Mouse (Mus musculus): ENCODE measurements at regions not wholly inside any gene's neighbourhood (a gene's known extent, or its start where the extent isn't known, plus 50 kb on each side); places are given as distances from the start of the nearest gene placed in this dataset.

DNA sequence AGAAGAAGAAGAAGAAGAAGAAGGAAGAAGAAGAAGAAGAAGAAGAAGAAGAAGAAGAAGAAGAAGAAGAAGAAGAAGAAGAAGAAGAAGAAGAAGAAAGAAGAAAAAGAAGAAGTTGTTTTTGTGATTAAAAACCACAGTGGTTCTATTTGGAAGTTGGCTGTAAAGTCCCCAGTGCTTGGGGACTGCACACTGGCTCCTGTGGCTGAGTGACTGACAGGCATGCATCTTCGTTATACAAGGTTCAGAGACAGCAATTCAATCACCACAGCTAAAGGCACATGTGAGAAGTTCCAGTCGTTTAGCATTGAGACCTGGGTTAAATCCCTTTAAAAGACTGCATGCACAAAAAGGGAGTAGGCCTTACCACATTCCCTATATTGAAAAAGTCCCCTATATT is 93.1 kb upstream of the Arhgap28 start:
- Histone ChIP-seq H3K4me3 (no peak overlapping the region), H3K27ac (no peak overlapping the region), H3K36me3 (no peaks in the 10 kb centered on the region), H3K9ac (no peak overlapping the region), H3K4me1 (no peaks in the 10 kb centered on the region), H3K4me2 (no peak overlapping the region), H3K27me3 (no peaks in the 10 kb centered on the region), H3K9me3 (no peaks in the 10 kb centered on the region)
- 56% methylated on average over 2 of the region's 2 CpGs for WGBS
- ATAC-seq (ENCODE audit: insufficient number of reproducible peaks, insufficient read depth, low FRiP score, low TSS enrichment, low read depth) = no peak

DNA sequence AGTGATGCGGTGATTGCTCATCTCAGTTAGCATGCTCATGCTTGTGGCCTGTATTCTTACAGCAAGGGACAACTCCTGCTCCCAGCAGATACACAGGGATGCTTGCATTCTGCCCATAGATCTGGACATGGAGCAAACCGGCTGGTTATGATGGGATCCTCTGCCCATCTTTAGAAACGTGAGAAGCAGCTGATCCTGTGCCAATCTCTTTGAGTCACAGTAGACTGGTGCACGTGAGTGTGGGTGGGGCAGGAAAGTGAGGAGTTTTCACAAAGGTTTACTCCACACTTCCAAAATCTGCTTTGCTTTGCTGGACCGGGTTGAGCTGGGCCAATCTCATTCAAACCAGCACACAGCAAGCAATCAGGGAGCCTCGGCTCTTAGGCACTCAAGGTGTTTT is 93.5 kb upstream of the Arhgap28 start:
- Histone ChIP-seq H3K36me3 (no peaks in the 10 kb centered on the region), H3K27ac (no peak overlapping the region), H3K4me2 (no peak overlapping the region), H3K9me3 (no peaks in the 10 kb centered on the region), H3K9ac (no peak overlapping the region), H3K4me1 (no peaks in the 10 kb centered on the region), H3K4me3 (no peak overlapping the region), H3K27me3 (no peaks in the 10 kb centered on the region)
- 75% methylated on average over 6 of the region's 6 CpGs for WGBS
- no peak for ATAC-seq (ENCODE audit: insufficient number of reproducible peaks, insufficient read depth, low FRiP score, low TSS enrichment, low read depth)

DNA sequence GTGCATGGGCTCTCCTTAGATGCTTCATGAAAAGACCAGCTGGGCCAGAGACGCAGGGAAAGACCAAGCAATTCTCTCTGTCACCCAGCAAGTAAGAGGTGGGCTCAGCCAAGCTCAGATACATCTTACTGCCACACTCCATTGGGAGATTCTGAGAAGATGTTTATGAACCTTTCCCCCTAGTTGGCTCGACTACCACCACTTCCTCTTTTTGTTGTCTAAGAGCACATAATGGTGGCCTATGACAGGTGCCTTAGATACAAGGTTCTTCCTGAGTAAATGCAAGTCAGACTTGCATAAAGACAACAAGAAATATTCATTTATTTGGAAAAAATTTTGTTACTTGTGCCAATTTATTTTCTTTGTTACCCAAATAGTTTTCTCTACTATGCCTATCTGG is 96.2 kb upstream of the Arhgap28 start:
- Histone ChIP-seq H3K27me3 (no peaks in the 10 kb centered on the region), H3K4me2 (no peak overlapping the region), H3K36me3 (no peaks in the 10 kb centered on the region), H3K9me3 (no peaks in the 10 kb centered on the region), H3K4me1 (no peaks in the 10 kb centered on the region), H3K4me3 (no peak overlapping the region), H3K9ac (no peak overlapping the region), H3K27ac (no peak overlapping the region)
- 82% methylated on average over 2 of the region's 2 CpGs for WGBS
- no peak for ATAC-seq (ENCODE audit: insufficient number of reproducible peaks, insufficient read depth, low FRiP score, low TSS enrichment, low read depth)

DNA sequence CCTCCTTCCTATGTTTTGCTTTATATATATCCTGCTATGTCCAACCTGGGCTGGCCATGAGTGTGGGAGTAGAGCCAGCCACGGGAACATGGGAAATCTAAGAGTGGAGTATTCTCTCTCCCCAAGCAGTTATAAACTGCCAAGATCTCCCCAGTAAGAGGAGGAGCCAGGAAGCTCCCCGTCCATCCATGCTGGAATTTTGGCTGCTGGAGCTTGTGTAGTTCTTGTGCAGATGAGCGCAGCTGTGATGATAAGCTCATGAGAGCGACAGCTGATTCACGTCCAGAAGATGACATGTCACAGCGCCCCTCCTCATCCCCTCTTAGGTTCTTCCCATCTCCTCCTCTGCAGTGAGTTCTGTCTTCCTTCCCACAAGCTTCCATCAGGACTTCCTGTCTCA is 99.4 kb upstream of the Arhgap28 start:
- Histone ChIP-seq H3K27me3 (no peaks in the 10 kb centered on the region), H3K9me3 (no peaks in the 10 kb centered on the region), H3K9ac (no peak overlapping the region), H3K27ac (no peak overlapping the region), H3K4me1 (no peaks in the 10 kb centered on the region), H3K36me3 (no peaks in the 10 kb centered on the region), H3K4me2 (no peak overlapping the region), H3K4me3 (no peak overlapping the region)
- 81% methylated on average over 6 of the region's 6 CpGs for WGBS
- ATAC-seq (ENCODE audit: insufficient number of reproducible peaks, insufficient read depth, low FRiP score, low TSS enrichment, low read depth) = no peak

DNA sequence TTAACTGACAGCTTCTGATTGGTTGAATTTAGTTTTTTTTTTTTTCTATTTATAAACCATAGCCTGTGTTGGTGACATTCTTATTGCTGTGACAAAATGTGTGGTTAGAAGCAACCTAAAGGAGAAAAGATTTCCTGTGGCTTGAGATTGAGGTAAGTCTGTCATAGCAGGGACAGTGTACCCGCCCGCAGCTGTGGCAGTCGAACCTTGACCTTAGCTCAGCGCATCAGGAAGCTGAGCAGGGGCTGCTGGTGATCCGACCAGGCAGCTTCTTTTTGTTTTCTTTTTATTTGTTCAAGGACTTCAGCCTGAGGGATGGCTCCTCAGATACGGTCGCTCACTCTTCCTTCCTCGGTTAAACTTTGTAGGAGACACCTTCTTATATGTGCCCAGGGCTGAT is 102.4 kb upstream of the Arhgap28 start:
- Histone ChIP-seq H3K4me3 (no peak overlapping the region), H3K27me3 (no peaks in the 10 kb centered on the region), H3K27ac (no peak overlapping the region), H3K4me1 (no peaks in the 10 kb centered on the region), H3K4me2 (no peak overlapping the region), H3K9ac (no peak overlapping the region), H3K9me3 (no peaks in the 10 kb centered on the region), H3K36me3 (no peaks in the 10 kb centered on the region)
- 41% methylated on average over 8 of the region's 8 CpGs for WGBS
- no peak for ATAC-seq (ENCODE audit: insufficient number of reproducible peaks, insufficient read depth, low FRiP score, low TSS enrichment, low read depth)

DNA sequence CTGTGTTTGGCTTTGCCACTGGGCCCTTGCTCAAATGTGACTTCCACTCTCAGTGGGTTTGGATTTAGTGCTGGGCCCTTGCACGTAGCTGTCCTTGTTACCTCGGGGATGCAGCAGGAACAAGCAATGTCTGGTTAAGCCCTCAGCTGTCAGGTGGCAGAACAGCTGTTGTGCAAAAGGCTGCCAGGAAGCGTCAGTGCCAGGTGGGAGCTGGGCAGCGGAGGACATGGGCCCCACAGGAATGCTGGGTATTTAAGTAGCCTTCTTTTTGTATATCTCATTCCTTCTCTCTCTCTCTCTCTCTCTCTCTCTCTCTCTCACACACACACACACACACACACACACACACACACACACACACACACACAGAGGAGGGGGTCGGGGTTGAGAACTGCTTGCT is 104.0 kb upstream of the Arhgap28 start:
- Histone ChIP-seq H3K36me3 (no peaks in the 10 kb centered on the region), H3K4me1 (no peaks in the 10 kb centered on the region), H3K27ac (no peak overlapping the region), H3K4me3 (no peak overlapping the region), H3K27me3 (no peaks in the 10 kb centered on the region), H3K9me3 (no peaks in the 10 kb centered on the region), H3K9ac (no peak overlapping the region), H3K4me2 (no peak overlapping the region)
- no peak for ATAC-seq (ENCODE audit: insufficient number of reproducible peaks, insufficient read depth, low FRiP score, low TSS enrichment, low read depth)
- 73% methylated on average over 5 of the region's 5 CpGs for WGBS

DNA sequence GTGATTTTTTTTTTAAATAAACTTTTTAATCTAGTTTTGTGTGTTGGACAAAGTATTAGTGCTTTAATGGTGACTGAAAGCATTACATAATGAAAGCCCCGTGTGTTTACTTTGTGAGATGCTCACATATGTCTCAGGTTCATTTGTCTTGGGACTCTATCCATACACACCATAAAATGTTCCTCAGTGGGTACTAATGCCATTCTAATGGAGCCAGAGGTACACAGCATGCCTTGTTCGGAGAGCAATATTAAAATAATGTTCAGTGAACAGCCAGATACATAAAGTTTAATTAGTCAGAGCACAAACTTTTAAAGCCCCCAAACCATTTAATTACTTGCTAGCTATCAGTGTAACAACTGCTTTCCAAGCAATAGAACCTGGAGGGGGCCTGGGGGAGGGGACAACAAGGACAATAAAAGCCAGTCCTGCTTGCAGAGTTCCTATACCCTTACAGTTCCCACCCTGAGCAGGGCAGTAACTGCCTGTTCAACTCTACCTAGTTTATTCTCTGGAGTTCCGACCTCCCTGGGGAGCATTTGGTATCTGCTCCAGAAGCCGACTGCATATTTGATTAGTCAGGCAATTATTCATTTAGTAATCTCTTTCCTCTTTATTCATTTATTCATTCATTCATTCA is 108.0 kb upstream of the Arhgap28 start:
- Histone ChIP-seq H3K36me3 (no peaks in the 10 kb centered on the region), H3K4me1 (no peaks in the 10 kb centered on the region), H3K9ac (no peak overlapping the region), H3K27me3 (no peaks in the 10 kb centered on the region), H3K27ac (no peak overlapping the region), H3K9me3 (no peaks in the 10 kb centered on the region), H3K4me3 (no peak overlapping the region), H3K4me2 (no peak overlapping the region)
- ATAC-seq (ENCODE audit: insufficient number of reproducible peaks, insufficient read depth, low FRiP score, low TSS enrichment, low read depth) = no peak
- 83% methylated on average over 4 of the region's 4 CpGs for WGBS

DNA sequence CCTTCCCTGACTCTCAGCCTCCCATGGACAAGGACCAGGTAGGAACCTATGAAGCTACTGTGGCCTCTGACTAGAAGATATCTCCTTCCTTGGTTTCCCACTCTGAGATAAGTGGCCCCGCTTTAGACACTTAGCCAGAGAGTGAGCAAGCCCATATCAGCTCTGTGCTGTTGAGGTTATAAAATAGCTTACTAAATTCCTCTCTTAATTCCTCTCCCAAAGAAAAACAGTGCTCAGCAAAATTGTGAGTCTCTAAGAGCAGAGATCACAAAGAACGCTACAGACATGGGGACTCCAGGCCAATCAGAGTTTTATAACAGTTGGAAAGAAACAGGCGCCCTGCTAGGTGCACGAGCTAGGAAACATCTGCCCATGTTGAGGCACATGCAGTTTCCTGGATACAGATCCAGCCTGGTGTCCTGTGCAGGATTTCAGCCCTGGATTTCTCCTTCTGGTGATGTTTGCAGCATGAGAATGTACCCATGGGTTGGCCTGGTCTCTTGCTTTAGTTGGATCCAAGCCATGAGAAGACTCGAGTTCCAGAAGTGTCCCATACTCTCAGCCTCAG is 108.9 kb upstream of the Arhgap28 start:
- H3K4me2 ChIP-seq = no peak overlapping the region
- H3K27me3 ChIP-seq = no peaks in the 10 kb centered on the region
- H3K9me3 ChIP-seq = no peaks in the 10 kb centered on the region
- H3K4me1 ChIP-seq = no peaks in the 10 kb centered on the region
- H3K9ac ChIP-seq = no peak overlapping the region
- H3K36me3 ChIP-seq = no peaks in the 10 kb centered on the region
- 82% methylated on average over 5 of the region's 5 CpGs for WGBS
- no peak for ATAC-seq (ENCODE audit: insufficient number of reproducible peaks, insufficient read depth, low FRiP score, low TSS enrichment, low read depth)
- no peak overlapping the region for H3K4me3 ChIP-seq
- H3K27ac ChIP-seq = no peak overlapping the region

DNA sequence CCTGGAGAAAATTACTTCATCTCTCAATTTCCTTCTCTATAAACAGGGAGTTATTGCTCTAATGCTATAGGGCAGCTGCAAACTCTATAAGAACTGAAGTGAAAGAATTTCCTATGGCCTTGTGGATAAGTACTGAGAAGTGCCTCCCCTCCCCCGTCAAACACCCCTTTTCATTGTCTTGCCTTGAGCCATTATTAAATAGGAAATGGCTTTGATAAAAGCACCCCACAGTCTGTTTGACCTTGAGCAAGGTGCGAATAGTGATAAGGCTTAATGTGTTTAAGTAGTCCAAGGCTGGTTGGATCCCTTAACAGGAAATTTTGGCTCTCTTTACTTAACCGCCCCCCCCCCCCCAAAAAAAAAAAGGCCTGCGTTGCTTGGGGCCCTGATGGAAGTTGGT is 111.7 kb upstream of the Arhgap28 start:
- H3K27ac ChIP-seq = no peak overlapping the region
- whole genome bisulfite sequencing = 88% methylated on average over 4 of the region's 4 CpGs
- no peak overlapping the region for H3K4me3 ChIP-seq
- no peak for ATAC-seq (ENCODE audit: insufficient number of reproducible peaks, insufficient read depth, low FRiP score, low TSS enrichment, low read depth)
- no peaks in the 10 kb centered on the region for H3K27me3 ChIP-seq
- H3K4me1 ChIP-seq = no peaks in the 10 kb centered on the region
- no peak overlapping the region for H3K9ac ChIP-seq
- no peaks in the 10 kb centered on the region for H3K9me3 ChIP-seq
- H3K4me2 ChIP-seq = no peak overlapping the region
- H3K36me3 ChIP-seq = no peaks in the 10 kb centered on the region

DNA sequence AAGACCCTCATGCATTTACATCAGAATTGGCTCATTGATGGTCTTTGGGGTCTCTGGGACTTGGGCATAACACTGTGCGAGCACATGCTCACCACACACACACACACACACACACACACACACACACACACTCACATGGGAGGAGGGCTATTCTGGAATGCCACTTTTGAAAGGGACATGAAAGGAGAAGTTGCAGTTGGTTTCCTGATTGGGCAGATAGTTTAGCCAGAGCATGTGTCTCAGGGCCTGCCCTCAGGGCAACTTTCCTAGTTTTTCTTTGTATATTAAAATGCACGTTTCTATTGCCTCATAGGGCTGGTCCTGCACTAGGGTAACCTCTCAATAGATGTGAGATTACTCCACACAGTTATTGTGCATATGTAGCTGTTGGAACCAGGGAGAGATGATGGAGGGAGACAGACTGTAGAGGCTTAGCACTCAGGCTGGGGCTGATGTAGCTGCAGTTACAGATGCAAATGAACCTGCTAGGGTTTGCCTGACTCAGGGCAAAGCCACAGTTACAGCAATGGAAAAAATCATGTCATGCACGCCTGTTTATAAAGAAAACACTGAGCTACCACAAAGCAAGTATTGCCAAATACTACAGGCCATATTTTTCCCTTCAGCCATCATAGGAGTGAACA is 115.3 kb upstream of the Arhgap28 start:
- Histone ChIP-seq H3K9ac (no peak overlapping the region), H3K4me3 (no peak overlapping the region), H3K36me3 (no peaks in the 10 kb centered on the region), H3K27me3 (no peaks in the 10 kb centered on the region), H3K9me3 (no peaks in the 10 kb centered on the region), H3K4me1 (no peaks in the 10 kb centered on the region), H3K4me2 (no peak overlapping the region), H3K27ac (0 out of 2 replicates have a peak overlapping the region, but pooled peaks have one; percentile 16)
- ATAC-seq (ENCODE audit: insufficient number of reproducible peaks, insufficient read depth, low FRiP score, low TSS enrichment, low read depth) = no peak
- WGBS = 66% methylated on average over 3 of the region's 3 CpGs

DNA sequence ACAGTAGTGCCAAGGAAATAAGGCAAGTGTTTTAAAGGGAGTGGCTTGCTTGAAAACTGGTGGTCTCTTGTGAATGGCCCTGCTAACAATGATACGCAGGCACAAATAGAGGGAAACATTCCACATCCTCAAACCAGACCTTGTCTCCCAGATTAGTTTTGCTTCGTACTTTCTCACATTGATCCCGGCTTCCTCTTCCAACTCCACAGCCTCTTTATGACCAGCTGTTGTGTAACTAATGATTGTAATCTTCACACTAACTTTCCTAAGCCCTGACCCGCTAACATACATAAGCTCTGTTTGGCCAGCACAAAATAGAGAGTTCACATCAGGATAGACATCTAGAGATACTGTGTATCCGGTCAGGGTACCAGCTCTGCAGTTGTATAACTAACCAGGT is 116.3 kb upstream of the Arhgap28 start:
- ATAC-seq (ENCODE audit: insufficient number of reproducible peaks, insufficient read depth, low FRiP score, low TSS enrichment, low read depth) = no peak
- WGBS = 80% methylated on average over 5 of the region's 5 CpGs
- Histone ChIP-seq H3K9ac (no peak overlapping the region), H3K27me3 (no peaks in the 10 kb centered on the region), H3K4me2 (no peak overlapping the region), H3K4me3 (no peak overlapping the region), H3K27ac (no peak overlapping the region), H3K4me1 (no peaks in the 10 kb centered on the region), H3K36me3 (no peaks in the 10 kb centered on the region), H3K9me3 (no peaks in the 10 kb centered on the region)

DNA sequence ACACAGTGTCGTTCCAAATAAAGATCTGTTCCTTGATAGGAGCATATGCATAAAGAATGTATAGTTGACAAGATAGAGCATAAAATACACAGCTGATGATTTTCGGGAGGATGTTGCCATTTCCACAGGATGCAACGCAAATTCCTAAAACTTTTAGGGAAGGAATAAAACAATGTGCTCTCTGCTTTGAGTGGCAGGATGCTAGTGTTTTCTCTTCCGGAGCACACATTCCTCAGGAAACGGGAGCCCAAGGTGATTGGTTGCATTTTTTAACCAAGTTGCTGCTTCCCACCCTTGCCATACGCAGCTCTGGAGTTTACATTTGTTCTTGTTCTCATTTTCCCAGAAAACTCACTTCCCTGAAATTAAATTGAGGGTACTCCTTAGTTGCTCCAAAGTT is 116.8 kb upstream of the Arhgap28 start:
- H3K36me3 ChIP-seq = no peaks in the 10 kb centered on the region
- no peak overlapping the region for H3K4me2 ChIP-seq
- no peaks in the 10 kb centered on the region for H3K4me1 ChIP-seq
- H3K4me3 ChIP-seq = no peak overlapping the region
- H3K9me3 ChIP-seq = no peaks in the 10 kb centered on the region
- no peak overlapping the region for H3K9ac ChIP-seq
- no peak for ATAC-seq (ENCODE audit: insufficient number of reproducible peaks, insufficient read depth, low FRiP score, low TSS enrichment, low read depth)
- WGBS = 62% methylated on average over 6 of the region's 6 CpGs
- no peaks in the 10 kb centered on the region for H3K27me3 ChIP-seq
- H3K27ac ChIP-seq = no peak overlapping the region
